Mouse (Mus musculus): ENCODE measurements around the gene Clybl. TPM values are rescaled to one million over a fixed set of nuclear protein-coding genes. Genes with fewer than 3 reads are reported as not detected.

Clybl gene
- polyA plus RNA-seq, 1 experiment from 2014 or later = 91.9 TPM

DNA sequence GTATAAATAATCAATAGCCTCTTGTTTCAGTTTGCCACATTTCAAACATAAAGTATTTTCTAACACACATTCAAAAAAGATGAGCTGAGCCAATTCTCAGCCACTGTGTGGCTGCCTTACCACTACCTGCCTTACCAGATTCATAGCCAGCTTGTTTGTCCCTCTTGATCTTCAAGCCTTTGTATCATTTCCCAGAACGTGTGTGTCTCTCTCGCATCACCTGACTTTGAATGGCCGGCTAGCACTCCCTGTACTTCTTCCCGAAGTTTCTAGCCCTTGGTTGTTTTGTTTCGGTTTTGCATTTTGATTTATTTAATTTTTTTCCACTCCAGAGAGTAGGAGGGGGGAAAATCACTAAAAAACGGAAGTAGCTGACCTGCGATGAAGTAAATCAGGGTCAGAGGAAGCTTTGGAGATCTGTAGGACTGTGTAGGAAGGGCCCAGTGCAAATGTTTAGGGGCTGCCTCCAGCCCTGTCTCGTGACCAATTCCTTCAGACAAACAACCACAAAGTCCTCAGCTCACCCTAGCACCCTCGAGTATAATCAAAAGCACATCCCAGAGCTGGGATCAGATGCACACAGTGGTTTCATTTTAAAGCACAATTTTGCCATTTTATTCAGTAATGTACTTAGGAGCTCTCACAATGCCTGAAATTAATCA lies 195.1 kb downstream of the Clybl start:
- Histone ChIP-seq H3K36me3 (ENCODE audit: control insufficient read depth, insufficient read depth) (no peaks in the 10 kb centered on the region), H3K27ac (ENCODE audit: low read length) (no peak overlapping the region), H3K9me3 (replicated peaks; ENCODE audit: control insufficient read depth, low read length) (no peaks in the 10 kb centered on the region), H3K9ac (ENCODE audit: low read length) (no peak overlapping the region), H3K4me3 (ENCODE audit: low read length) (no peak overlapping the region), H3K27me3 (ENCODE audit: control insufficient read depth, insufficient read depth, low read length) (no peaks in the 10 kb centered on the region; the same call in 1 of the 2 replicates), H3K4me1 (ENCODE audit: control insufficient read depth, insufficient read depth, low read length) (no peaks in the 10 kb centered on the region), H3K4me2 (ENCODE audit: low read depth, low read length) (no peak overlapping the region)
- WGBS = 75% methylated on average over 9 of the region's 9 CpGs
- no peak for ATAC-seq (replicated peaks; ENCODE audit: extremely low read depth, insufficient read depth, low FRiP score)

- Histone ChIP-seq H3K4me3 (ENCODE audit: low read length) (no peak overlapping the region), H3K9ac (ENCODE audit: low read length) (no peak overlapping the region), H3K4me1 (ENCODE audit: control insufficient read depth, insufficient read depth, low read length) (no peaks in the 10 kb centered on the region), H3K27ac (ENCODE audit: low read length) (no peak overlapping the region), H3K36me3 (ENCODE audit: control insufficient read depth, insufficient read depth) (no peaks in the 10 kb centered on the region), H3K9me3 (replicated peaks; ENCODE audit: control insufficient read depth, low read length) (no peaks in the 10 kb centered on the region), H3K4me2 (ENCODE audit: low read depth, low read length) (no peak overlapping the region), H3K27me3 (ENCODE audit: control insufficient read depth, insufficient read depth, low read length) (no peaks in the 10 kb centered on the region; the same call in 1 of the 2 replicates)
- WGBS = 82% methylated on average over 6 of the region's 6 CpGs
- ATAC-seq (replicated peaks; ENCODE audit: extremely low read depth, insufficient read depth, low FRiP score) = no peak
These were observed 196.2 kb downstream of the Clybl start for GRCm38 (mm10) chr14:122377681-122378080.

GRCm38 (mm10) chr14:122379076-122379475 lies 197.6 kb downstream of the Clybl start:
- H3K27me3 ChIP-seq (ENCODE audit: control insufficient read depth, insufficient read depth, low read length) = no peaks in the 10 kb centered on the region
- no peak overlapping the region for H3K4me2 ChIP-seq (ENCODE audit: low read depth, low read length)
- no peaks in the 10 kb centered on the region for H3K36me3 ChIP-seq (ENCODE audit: control insufficient read depth, insufficient read depth)
- no peak overlapping the region for H3K27ac ChIP-seq (ENCODE audit: low read length)
- no peak overlapping the region for H3K4me3 ChIP-seq (ENCODE audit: low read length)
- no peaks in the 10 kb centered on the region for H3K4me1 ChIP-seq (ENCODE audit: control insufficient read depth, insufficient read depth, low read length)
- WGBS = 95% methylated on average over 9 of the region's 9 CpGs
- no peaks in the 10 kb centered on the region for H3K9me3 ChIP-seq (replicated peaks; ENCODE audit: control insufficient read depth, low read length)
- no peak for ATAC-seq (replicated peaks; ENCODE audit: extremely low read depth, insufficient read depth, low FRiP score)
- H3K9ac ChIP-seq (ENCODE audit: low read length) = no peak overlapping the region

GRCm38 (mm10) chr14:122379996-122380395 lies 198.5 kb downstream of the Clybl start:
- Histone ChIP-seq H3K4me2 (ENCODE audit: low read depth, low read length) (no peak overlapping the region), H3K27me3 (ENCODE audit: control insufficient read depth, insufficient read depth, low read length) (no peaks in the 10 kb centered on the region), H3K9me3 (replicated peaks; ENCODE audit: control insufficient read depth, low read length) (no peaks in the 10 kb centered on the region), H3K27ac (ENCODE audit: low read length) (no peak overlapping the region), H3K36me3 (ENCODE audit: control insufficient read depth, insufficient read depth) (no peaks in the 10 kb centered on the region), H3K4me3 (ENCODE audit: low read length) (no peak overlapping the region), H3K4me1 (ENCODE audit: control insufficient read depth, insufficient read depth, low read length) (no peaks in the 10 kb centered on the region), H3K9ac (ENCODE audit: low read length) (no peak overlapping the region)
- ATAC-seq (replicated peaks; ENCODE audit: extremely low read depth, insufficient read depth, low FRiP score) = no peak
- WGBS = 86% methylated on average over 5 of the region's 5 CpGs

- no peak overlapping the region for H3K4me2 ChIP-seq (ENCODE audit: low read depth, low read length)
- H3K27me3 ChIP-seq (ENCODE audit: control insufficient read depth, insufficient read depth, low read length) = no peaks in the 10 kb centered on the region
- WGBS = 82% methylated on average over 15 of the region's 15 CpGs
- H3K27ac ChIP-seq (ENCODE audit: low read length) = no peak overlapping the region
- no peak for ATAC-seq (replicated peaks; ENCODE audit: extremely low read depth, insufficient read depth, low FRiP score)
- H3K4me3 ChIP-seq (ENCODE audit: low read length) = no peak overlapping the region
- H3K9me3 ChIP-seq (replicated peaks; ENCODE audit: control insufficient read depth, low read length) = no peaks in the 10 kb centered on the region
- no peak overlapping the region for H3K9ac ChIP-seq (ENCODE audit: low read length)
- H3K36me3 ChIP-seq (ENCODE audit: control insufficient read depth, insufficient read depth) = no peaks in the 10 kb centered on the region
- H3K4me1 ChIP-seq (ENCODE audit: control insufficient read depth, insufficient read depth, low read length) = no peaks in the 10 kb centered on the region
These were observed 199.7 kb downstream of the Clybl start for GRCm38 (mm10) chr14:122380896-122381845.

- WGBS = 90% methylated on average over 5 of the region's 5 CpGs
- ATAC-seq (replicated peaks; ENCODE audit: extremely low read depth, insufficient read depth, low FRiP score) = no peak
- no peaks in the 10 kb centered on the region for H3K9me3 ChIP-seq (replicated peaks; ENCODE audit: control insufficient read depth, low read length)
These were observed 200.8 kb downstream of the Clybl start for GRCm38 (mm10) chr14:122382281-122382680.

GRCm38 (mm10) chr14:122383931-122384330 lies 202.4 kb downstream of the Clybl start:
- H3K27me3 ChIP-seq (ENCODE audit: control insufficient read depth, insufficient read depth, low read length) = no peaks in the 10 kb centered on the region
- WGBS = 88% methylated on average over 6 of the region's 6 CpGs
- ATAC-seq (replicated peaks; ENCODE audit: extremely low read depth, insufficient read depth, low FRiP score) = no peak

More at GRCm38 (mm10) chr14:122382281-122382680, 200.8 kb downstream of the Clybl start:
- no peaks in the 10 kb centered on the region for H3K36me3 ChIP-seq (ENCODE audit: control insufficient read depth, insufficient read depth)
- H3K4me1 ChIP-seq (ENCODE audit: control insufficient read depth, insufficient read depth, low read length) = no peaks in the 10 kb centered on the region
- no peak overlapping the region for H3K9ac ChIP-seq (ENCODE audit: low read length)
- H3K27ac ChIP-seq (ENCODE audit: low read length) = no peak overlapping the region
- H3K27me3 ChIP-seq (ENCODE audit: control insufficient read depth, insufficient read depth, low read length) = no peaks in the 10 kb centered on the region
- H3K4me3 ChIP-seq (ENCODE audit: low read length) = no peak overlapping the region
- H3K4me2 ChIP-seq (ENCODE audit: low read depth, low read length) = no peak overlapping the region

GRCm38 (mm10) chr14:122384447-122385237 lies 203.1 kb downstream of the Clybl start:
- H3K27ac ChIP-seq (ENCODE audit: low read length) = no peak overlapping the region
- no peak overlapping the region for H3K4me3 ChIP-seq (ENCODE audit: low read length)
- 79% methylated on average over 21 of the region's 21 CpGs for WGBS
- H3K27me3 ChIP-seq (ENCODE audit: control insufficient read depth, insufficient read depth, low read length) = no peaks in the 10 kb centered on the region
- H3K4me2 ChIP-seq (ENCODE audit: low read depth, low read length) = no peak overlapping the region
- H3K9me3 ChIP-seq (replicated peaks; ENCODE audit: control insufficient read depth, low read length) = no peaks in the 10 kb centered on the region
- no peak overlapping the region for H3K9ac ChIP-seq (ENCODE audit: low read length)
- H3K36me3 ChIP-seq (ENCODE audit: control insufficient read depth, insufficient read depth) = no peaks in the 10 kb centered on the region
- H3K4me1 ChIP-seq (ENCODE audit: control insufficient read depth, insufficient read depth, low read length) = no peaks in the 10 kb centered on the region
- no peak for ATAC-seq (replicated peaks; ENCODE audit: extremely low read depth, insufficient read depth, low FRiP score)

More at GRCm38 (mm10) chr14:122383931-122384330, 202.4 kb downstream of the Clybl start:
- Histone ChIP-seq H3K9me3 (replicated peaks; ENCODE audit: control insufficient read depth, low read length) (no peaks in the 10 kb centered on the region), H3K9ac (ENCODE audit: low read length) (no peak overlapping the region), H3K4me1 (ENCODE audit: control insufficient read depth, insufficient read depth, low read length) (no peaks in the 10 kb centered on the region), H3K36me3 (ENCODE audit: control insufficient read depth, insufficient read depth) (no peaks in the 10 kb centered on the region), H3K27ac (ENCODE audit: low read length) (no peak overlapping the region), H3K4me3 (ENCODE audit: low read length) (no peak overlapping the region), H3K4me2 (ENCODE audit: low read depth, low read length) (no peak overlapping the region)

Data from heart, embryonic 16.5 days (tissue).